Mouse (Mus musculus) adipocyte (in vitro differentiated cells): ENCODE data around the gene Ptprn2.

Experiments used
- DNase-seq: peaks from one replicate; pipeline ENCODE4 v3.0.0-alpha.2; 2016; ENCODE audit warnings: low spot score

Gene Ptprn2

GRCm38 (mm10) chr12:117149176-117149575, 663.7 kb downstream of the Ptprn2 start:
- DNase-seq = no peak

DNA sequence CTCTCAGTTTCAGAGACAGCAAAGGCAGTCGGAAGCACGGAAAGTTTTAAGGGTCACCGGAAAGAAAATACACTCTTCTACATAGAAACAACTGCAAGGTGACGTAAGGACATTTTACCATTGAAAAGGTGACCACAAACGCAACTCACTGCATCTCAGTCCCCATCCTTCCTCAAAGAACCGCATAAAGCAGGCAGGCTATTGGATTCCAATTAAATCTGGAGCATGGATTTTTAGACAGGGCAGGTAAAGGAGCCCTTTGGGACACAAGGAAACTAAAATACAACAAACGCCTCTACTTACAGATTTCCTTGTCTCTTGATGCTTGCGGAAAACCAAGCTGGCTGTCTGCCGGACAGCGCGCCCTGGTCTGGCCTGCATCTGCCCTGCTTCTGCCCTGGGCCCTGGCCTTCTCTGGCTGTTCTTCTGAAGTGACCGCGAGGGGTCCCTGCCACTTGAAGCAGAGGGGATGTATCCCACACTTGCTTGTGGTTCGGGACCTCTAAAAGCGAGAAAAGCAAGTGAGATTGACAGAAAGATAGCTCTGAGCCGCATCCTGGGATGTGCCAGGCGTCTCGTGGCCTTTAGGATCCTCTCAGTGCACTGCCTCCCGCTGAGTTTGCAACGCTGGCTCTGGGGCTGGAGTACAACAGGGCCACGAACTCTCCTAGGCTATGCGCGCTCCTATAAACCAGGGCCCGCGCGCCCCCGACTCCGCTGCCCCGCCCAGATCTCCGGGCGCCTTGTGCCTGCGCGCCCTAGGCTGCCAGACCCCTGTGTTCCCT, 665.3 kb downstream of the Ptprn2 start:
- DNase-seq = no peak

DNA sequence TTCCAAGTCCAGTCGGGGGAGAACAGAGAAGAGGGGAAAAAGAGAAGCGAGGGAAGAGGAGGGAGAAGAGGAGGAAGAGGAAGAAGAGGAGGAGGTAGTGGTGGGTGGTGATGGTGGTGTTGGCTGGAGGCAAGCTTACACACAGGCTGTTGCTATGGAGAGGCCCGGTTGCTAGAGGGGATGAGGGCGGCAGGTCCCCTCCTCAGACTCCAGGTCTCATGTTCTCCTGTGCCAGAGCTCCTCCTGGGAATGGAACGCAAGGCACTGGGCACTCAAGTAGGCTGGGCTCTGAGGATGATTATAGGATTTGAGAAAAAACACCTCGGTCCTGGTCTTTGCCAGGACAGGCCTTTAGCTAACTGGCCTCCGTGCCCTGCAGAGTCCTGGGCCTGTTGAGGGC, 666.1 kb downstream of the Ptprn2 start:
- no peak for DNase-seq

DNA sequence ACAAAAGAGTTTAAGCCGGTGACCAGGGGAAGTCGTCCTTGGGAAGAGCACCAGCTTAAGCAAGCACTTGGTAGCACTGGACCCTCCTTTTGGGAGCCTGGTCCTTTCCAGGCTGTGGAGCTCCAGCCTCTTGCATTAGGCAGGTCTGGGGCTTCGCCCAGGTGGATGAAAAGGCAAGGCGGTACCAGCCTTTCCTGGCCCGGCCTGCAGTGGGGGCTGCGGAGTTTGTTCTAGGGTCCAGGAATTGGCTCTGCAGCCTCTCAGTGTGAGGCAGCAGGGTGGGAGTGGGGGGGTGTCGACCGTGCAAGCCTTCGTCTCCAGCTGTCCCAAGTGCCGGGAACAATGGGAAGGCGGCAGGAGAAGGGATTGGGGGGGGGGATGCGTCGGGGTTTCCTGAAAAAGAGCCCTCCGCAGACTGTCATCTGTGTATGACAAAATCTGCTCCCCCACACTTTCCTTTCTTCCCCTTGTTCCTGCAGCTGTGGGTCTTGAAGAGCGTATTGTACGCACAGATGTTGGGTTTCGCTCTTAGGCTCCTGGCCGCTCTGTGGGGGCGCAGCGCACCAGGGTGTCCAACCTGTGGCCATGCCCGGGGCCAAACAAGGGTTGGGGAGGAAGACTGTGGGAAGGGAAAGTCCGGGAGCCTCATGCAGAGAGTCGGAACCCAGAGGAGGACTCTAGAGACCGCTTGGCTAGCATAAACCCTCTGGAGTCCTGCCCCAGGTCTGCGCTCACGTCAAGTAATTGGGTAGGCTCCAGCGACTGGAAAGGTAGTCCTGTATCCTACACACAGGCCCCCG, 667.0 kb downstream of the Ptprn2 start:
- DNase-seq = no peak

GRCm38 (mm10) chr12:117153166-117153480, 667.6 kb downstream of the Ptprn2 start:
- DNase-seq = no peak

DNA sequence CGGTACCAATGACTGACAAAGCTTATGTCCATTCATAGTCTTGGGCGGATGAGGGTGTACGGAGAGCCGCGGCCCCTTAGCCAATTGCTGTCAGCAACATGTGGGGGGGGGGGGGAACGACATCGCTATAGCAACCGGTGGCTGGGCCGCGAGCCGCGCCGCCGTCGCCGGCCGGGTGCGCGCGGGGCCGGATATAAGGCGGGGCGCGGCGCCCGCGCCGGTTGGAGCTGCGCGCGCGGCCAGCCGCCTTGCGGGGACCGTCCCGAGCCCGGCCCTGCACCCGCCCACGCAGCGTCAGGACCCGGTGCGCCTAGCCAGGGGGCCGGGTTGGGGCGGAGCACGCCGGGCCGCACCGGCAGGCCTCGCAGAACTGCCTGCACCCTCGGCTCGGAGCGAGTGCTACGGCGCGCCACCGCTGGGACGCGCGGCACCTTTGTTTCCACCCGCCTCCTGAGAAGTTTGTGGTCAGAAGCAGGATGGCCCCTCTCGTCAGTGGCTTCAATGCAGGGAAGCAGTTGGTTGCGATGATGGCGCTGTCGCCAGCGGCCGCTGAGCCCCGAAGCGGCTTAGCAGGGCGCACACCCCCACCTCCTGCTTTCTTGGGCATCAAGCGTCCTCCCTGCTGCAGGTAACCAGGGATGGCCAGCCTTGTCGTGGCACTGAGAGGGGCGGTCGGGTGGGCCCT, 668.3 kb downstream of the Ptprn2 start:
- DNase-seq = no peak

- no peak for DNase-seq
Observed at GRCm38 (mm10) chr12:117154356-117155243, 669.1 kb downstream of the Ptprn2 start.

DNA sequence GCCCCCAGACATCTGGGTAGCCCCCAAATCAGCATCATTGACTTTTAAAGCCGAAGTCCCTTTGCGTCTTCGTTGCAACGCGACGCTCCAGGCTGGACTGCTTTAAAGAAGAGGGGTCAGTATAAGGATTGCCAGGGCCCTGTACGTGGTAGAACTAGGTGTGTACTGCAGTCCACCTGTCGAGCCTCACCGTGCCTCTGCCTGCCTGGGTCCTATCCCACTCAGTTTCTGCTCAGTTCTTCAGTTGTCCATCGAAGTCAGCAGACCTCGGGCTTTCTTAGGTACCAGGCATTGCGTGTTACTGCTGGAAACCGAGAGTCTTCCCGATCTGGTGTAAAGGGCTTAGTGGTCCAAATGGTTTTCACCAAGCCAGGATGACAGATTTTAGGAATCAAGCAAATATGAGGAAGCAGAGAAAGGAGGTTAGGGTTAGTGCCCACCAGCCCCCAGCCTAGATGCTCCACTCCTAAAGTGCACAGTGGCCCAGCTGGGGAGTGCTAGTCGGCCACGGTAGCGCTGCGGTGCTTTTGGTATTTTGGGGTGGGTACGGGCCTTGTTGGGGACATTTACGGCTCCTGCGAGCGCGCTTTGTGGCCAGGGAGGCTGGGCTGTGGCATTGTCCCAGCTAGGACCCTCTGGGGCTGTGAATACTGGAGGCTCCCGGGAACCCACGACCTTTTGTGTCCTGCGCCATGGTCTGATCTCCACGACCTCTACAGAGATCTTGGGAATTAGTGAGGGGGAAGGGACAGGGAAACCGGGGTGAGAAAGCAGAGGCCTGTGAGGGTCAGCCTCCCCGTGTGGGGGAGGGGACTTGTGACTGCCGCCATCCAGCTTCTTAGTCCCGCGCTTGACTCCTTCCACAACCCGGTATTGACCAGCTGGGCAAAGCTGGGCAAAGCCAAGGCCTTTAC, 670.0 kb downstream of the Ptprn2 start:
- DNase-seq = no peak

GRCm38 (mm10) chr12:117156256-117156655, 670.7 kb downstream of the Ptprn2 start:
- no peak for DNase-seq

- DNase-seq = no peak
Observed at GRCm38 (mm10) chr12:117156786-117157185, 671.3 kb downstream of the Ptprn2 start.

GRCm38 (mm10) chr12:117157249-117157648, 671.7 kb downstream of the Ptprn2 start:
- DNase-seq = no peak

GRCm38 (mm10) chr12:117157660-117158386, 672.3 kb downstream of the Ptprn2 start:
- no peak for DNase-seq

DNA sequence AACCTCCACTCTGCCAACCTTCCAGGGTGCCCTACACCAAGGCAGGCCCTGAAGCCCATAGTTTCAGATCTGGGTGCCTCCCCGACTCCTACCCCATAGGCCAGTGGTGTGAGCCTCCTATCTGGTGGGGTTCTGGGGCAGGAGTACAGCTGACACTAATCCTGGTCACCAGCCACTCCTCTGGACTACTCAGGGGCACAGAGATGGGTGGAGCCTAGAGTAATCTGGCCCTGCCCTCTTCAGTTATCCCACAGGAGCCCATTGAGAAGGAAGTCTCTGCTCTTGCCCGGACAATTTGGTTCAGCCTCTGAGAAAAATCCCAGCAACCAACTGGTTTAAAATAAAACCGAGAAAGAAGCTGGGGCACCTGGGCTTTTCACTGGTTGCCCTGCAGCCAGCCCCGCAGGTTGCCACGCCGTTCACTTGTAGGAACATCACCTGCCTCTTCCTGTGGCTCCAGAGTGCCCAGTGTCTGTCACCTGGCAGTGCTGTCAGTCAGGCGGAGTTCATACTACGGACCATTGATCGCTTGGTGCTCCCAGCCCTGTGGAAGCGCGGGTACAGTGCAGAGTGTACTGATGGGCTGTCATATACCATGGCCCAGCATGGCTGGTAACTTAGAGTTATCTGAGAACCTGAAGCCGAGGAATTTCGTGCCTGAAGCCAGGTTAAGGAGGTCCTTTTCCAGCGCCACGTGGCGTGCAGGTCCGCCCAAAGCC, 673.6 kb downstream of the Ptprn2 start:
- DNase-seq = no peak

DNA sequence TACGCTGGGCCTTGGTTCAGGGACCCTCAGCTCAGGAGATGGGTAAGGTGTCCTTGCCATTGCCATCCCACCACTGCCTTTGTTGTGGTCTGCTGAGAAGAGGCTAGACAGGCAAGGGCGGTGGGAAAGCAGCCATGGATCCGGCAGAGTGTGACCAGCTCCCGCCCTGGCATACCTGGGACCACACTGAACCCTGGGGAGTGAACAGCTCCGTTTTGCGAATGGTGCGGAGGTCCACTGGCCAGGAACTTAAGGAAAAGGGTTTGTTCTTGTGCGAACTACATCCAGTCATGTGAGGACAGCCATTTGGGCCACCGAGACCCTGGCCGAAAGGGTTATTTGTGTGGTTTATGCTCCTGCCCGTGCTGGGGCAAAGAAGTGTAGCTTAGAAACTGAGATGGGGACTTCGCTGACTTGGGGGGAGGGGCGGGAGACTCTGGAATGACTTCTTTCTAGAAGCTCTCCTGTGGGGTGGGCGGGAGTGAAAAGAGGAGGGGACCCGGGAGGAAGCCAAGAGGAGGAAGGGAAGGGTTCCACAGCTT, 674.2 kb downstream of the Ptprn2 start:
- DNase-seq = no peak

DNA sequence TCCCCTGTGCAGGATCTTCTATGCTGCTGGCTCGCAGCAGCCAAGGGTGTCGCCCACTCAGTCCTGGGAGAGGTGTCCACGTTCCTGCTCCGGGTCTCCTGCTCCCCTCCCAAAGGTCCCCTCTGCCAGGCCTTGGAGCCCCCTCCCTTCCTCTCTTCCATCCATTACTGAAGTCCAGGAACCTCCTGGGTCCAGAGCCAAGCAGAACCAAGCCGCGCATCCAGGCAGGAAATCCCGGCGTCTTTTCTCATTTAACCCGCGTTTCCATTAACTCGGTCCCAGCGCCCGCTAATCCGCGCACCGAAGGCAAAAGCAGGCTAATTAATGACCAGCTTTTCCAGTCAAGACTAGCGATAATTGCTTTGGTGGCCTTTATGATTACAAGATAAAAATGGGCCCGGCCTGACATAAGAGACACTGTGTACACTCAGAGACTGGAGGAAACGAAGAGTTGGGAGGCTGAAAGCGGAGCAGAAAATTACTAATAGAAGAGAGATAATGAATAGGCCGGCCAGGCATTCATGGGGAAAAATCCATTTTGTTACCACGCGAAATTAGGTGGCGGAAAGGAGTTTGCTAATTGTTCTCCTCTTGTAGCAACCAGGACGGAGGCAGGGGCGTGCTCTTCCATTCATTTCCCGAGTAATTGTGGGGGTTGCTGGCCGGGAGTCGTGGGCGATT, 674.8 kb downstream of the Ptprn2 start:
- no peak for DNase-seq

DNA sequence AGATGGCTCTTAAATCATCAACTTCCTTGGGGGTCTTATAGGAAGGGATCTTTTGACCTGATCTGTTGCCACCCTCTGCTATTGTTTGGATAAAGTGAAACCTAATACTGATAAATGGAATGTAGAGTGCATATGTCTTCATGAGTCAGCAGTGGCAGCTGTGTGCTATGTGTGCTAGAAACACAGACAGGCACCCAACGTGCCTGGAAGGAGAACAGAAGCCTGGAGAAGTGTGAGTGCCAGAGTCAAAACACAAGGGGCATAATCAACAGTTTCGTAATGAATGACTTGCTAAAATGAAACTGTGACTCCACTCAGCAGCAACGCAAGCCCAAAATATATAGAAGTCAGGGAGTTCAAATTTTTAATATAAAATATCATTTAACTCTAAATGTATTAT, 676.7 kb downstream of the Ptprn2 start:
- DNase-seq = no peak

DNA sequence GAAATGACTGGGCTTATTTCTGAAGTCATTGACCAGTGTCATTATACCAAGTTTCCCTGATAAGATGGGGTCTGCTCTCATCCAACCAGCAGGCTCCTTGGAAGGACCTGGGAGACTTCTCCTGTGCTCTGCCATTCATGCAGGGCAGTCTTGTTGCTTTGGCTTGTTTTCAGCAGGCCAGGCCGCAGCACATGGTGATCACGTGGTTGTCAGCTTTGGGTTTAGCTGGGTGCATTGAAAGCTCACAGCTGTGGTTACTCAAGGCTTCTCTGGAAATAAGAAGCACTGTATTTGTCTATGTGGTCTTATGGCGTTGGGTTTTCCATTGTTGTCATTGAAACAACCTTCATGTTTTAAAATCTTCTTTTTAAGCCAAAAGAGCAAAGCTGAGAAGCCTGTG, 678.3 kb downstream of the Ptprn2 start:
- no peak for DNase-seq

- no peak for DNase-seq
Observed at GRCm38 (mm10) chr12:117166266-117166665, 680.7 kb downstream of the Ptprn2 start.

DNA sequence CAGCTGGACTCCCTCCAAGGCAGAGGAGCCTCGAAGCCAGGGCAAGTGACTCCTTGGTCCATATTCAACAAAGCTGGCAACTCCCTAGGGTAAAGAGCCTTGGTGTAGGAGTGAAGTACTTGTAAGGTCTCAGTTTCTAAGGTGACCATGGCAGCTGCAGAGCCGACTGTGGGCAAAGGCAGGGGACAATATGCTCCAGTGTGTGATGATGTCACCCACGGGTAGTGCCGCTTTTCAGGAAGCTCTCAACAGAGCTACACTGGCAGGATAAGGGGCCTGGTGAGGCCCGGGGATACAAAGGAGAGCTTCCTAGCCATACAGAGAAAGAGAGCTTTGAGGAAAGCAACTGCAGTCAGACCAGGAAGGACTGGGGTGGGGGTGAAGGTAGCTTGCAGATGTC, 684.1 kb downstream of the Ptprn2 start:
- no peak for DNase-seq
